In the genomic region with DNA sequence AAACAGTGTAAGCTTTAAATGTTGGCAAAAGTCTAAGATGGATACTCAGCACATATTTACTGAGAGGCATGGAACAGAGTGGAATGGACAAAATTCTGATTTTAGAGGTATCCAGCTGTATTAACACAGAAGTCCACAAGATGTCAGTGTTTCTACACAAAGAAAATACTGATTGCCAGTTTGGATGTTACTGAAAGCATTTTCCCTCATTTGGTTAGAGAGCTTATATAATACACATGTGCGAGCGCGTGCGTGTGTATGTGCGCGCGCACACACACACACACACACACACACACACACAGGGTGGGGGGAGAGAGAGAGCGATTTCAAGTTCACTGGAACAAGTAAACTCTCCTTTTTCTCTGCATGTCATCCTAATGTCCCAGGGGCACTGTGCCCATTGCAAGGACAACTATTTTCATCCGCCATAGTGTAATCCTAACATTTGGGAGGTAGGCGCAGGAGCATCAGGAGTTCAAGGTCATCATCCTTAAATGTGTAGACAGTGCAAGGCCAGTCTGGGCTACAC, we compare ENCODE assay signal across 8 mouse cellular contexts. TPM values are rescaled to one million over a fixed set of nuclear protein-coding genes. Genes with fewer than 3 reads are reported as not detected.
DNase-seq lines count a peak whose midpoint lies in the region; ATAC-seq and TF ChIP-seq lines count a peak whose summit lies in the region.

No protein-coding gene starts in this region.

- H3K9ac ChIP-seq in intestine, embryonic 14.5 days (ENCODE audit: low read length) = no peak overlapping the region
- H3K9ac ChIP-seq in intestine, embryonic 16.5 days (ENCODE audit: low read depth, low read length) = no peak overlapping the region
- H3K9ac ChIP-seq in embryonic facial prominence, embryonic 13.5 days = no peak overlapping the region
- H3K9ac ChIP-seq in kidney, embryonic 14.5 days (ENCODE audit: low read depth, low read length) = no peak overlapping the region
- no peak overlapping the region for H3K9ac ChIP-seq in lung, postnatal 0 days (replicated peaks; ENCODE audit: low read depth)

- peak; percentile 76 for TF ChIP-seq CTCF in lung, postnatal 0 days (IDR thresholded peaks at IDR 0.05)

- no peak overlapping the region for H3K27ac ChIP-seq in intestine, embryonic 14.5 days (ENCODE audit: low read depth)
- no peak overlapping the region for H3K27ac ChIP-seq in intestine, embryonic 16.5 days (ENCODE audit: low read length)
- H3K27ac ChIP-seq in embryonic facial prominence, embryonic 13.5 days = no peak overlapping the region
- H3K27ac ChIP-seq in kidney, embryonic 14.5 days (ENCODE audit: low read depth, low read length) = no peak overlapping the region
- no peak overlapping the region for H3K27ac ChIP-seq in lung, postnatal 0 days (ENCODE audit: low read length)

- WGBS in intestine, embryonic 14.5 days = 44% methylated on average over 10 of the region's 10 CpGs
- WGBS in intestine, embryonic 16.5 days = 35% methylated on average over 10 of the region's 10 CpGs
- 37% methylated on average over 10 of the region's 10 CpGs for WGBS in embryonic facial prominence, embryonic 13.5 days
- WGBS in kidney, embryonic 14.5 days = 43% methylated on average over 10 of the region's 10 CpGs
- WGBS in lung, postnatal 0 days = 40% methylated on average over 10 of the region's 10 CpGs

- no peaks in the 10 kb centered on the region for H3K36me3 ChIP-seq in intestine, embryonic 14.5 days (ENCODE audit: control insufficient read depth, insufficient read depth, low read length)
- H3K36me3 ChIP-seq in intestine, embryonic 16.5 days (ENCODE audit: control insufficient read depth, insufficient read depth, low read length) = no peaks in the 10 kb centered on the region
- no peaks in the 10 kb centered on the region for H3K36me3 ChIP-seq in embryonic facial prominence, embryonic 13.5 days
- no peaks in the 10 kb centered on the region for H3K36me3 ChIP-seq in kidney, embryonic 14.5 days (ENCODE audit: control insufficient read depth, insufficient read depth, low read length)
- H3K36me3 ChIP-seq in lung, postnatal 0 days (ENCODE audit: insufficient read depth, low read length) = no peaks in the 10 kb centered on the region

- H3K9me3 ChIP-seq in intestine, embryonic 14.5 days (ENCODE audit: control insufficient read depth, low read length) = no peaks in the 10 kb centered on the region
- H3K9me3 ChIP-seq in intestine, embryonic 16.5 days (ENCODE audit: control insufficient read depth, low read length) = no peaks in the 10 kb centered on the region
- H3K9me3 ChIP-seq in embryonic facial prominence, embryonic 13.5 days = no peaks in the 10 kb centered on the region
- no peaks in the 10 kb centered on the region for H3K9me3 ChIP-seq in kidney, embryonic 14.5 days (ENCODE audit: control insufficient read depth, low read length)
- no peaks in the 10 kb centered on the region for H3K9me3 ChIP-seq in lung, postnatal 0 days (ENCODE audit: low read length)

- no peak overlapping the region for H3K4me3 ChIP-seq in intestine, embryonic 14.5 days (ENCODE audit: low read depth, low read length)
- H3K4me3 ChIP-seq in intestine, embryonic 16.5 days (ENCODE audit: low read length) = no peak overlapping the region
- H3K4me3 ChIP-seq in embryonic facial prominence, embryonic 13.5 days = peak overlapping the region; percentile 24; the same call in 1 of the 2 replicates
- H3K4me3 ChIP-seq in kidney, embryonic 14.5 days (ENCODE audit: low read length) = no peak overlapping the region
- no peak overlapping the region for H3K4me3 ChIP-seq in lung, postnatal 0 days (ENCODE audit: low read depth, low read length)

- peak; percentile 75 for DNase-seq in intestine, embryonic 14.5 days (ENCODE audit: low spot score)
- DNase-seq in ZHBTc4 (ENCODE audit: low read depth, low spot score) = peak; percentile 38
- DNase-seq in lung, postnatal 0 days (ENCODE audit: low spot score) = peak; percentile 78
- peak; percentile 78 for DNase-seq in right cerebral cortex, postnatal 14 days
- no peak for DNase-seq in c-Kit-positive CD71-positive TER-119-positive erythroid progenitor cells, embryonic 14.5 days (ENCODE audit: low spot score)

- peak; percentile 75; the same call in 1 of the 2 replicates for ATAC-seq in intestine, embryonic 14.5 days (replicated peaks; ENCODE audit: low FRiP score, low TSS enrichment, low read depth)
- ATAC-seq in intestine, embryonic 16.5 days = no peak
- no peak for ATAC-seq in embryonic facial prominence, embryonic 13.5 days (ENCODE audit: insufficient number of reproducible peaks, insufficient read depth, low FRiP score, low TSS enrichment, low read depth)
- ATAC-seq in kidney, embryonic 14.5 days (ENCODE audit: low FRiP score, low TSS enrichment) = no peak
- no peak; the same call in 1 of the 2 replicates for ATAC-seq in lung, postnatal 0 days

- H3K4me2 ChIP-seq in intestine, embryonic 14.5 days (ENCODE audit: low read length) = peak overlapping the region; percentile 35; the same call in 1 of the 2 replicates
- no peak overlapping the region; the same call in 1 of the 2 replicates for H3K4me2 ChIP-seq in intestine, embryonic 16.5 days (ENCODE audit: low read depth, low read length)
- H3K4me2 ChIP-seq in embryonic facial prominence, embryonic 13.5 days = peak overlapping the region; percentile 53
- H3K4me2 ChIP-seq in kidney, embryonic 14.5 days (replicated peaks; ENCODE audit: low read depth, low read length) = 0 out of 2 replicates have a peak overlapping the region, but pooled peaks have one; percentile 2
- no peak overlapping the region; the same call in 1 of the 2 replicates for H3K4me2 ChIP-seq in lung, postnatal 0 days (replicated peaks; ENCODE audit: low read depth, low read length)

- no peak for TF ChIP-seq EP300 in lung, postnatal 0 days (IDR thresholded peaks at IDR 0.05)

- no peaks in the 10 kb centered on the region for H3K27me3 ChIP-seq in intestine, embryonic 14.5 days (replicated peaks; ENCODE audit: control insufficient read depth, insufficient read depth, low read length)
- H3K27me3 ChIP-seq in intestine, embryonic 16.5 days (replicated peaks; ENCODE audit: control insufficient read depth, insufficient read depth, low read length) = no peaks in the 10 kb centered on the region
- H3K27me3 ChIP-seq in embryonic facial prominence, embryonic 13.5 days = no peaks in the 10 kb centered on the region
- H3K27me3 ChIP-seq in kidney, embryonic 14.5 days (ENCODE audit: control insufficient read depth, insufficient read depth, low read length) = no peaks in the 10 kb centered on the region
- no peaks in the 10 kb centered on the region for H3K27me3 ChIP-seq in lung, postnatal 0 days (replicated peaks; ENCODE audit: insufficient read depth, low read length)

- H3K4me1 ChIP-seq in intestine, embryonic 14.5 days (replicated peaks; ENCODE audit: control insufficient read depth, insufficient read depth, low read length) = no peaks in the 10 kb centered on the region
- no peaks in the 10 kb centered on the region for H3K4me1 ChIP-seq in intestine, embryonic 16.5 days (ENCODE audit: control insufficient read depth, insufficient read depth, low read length)
- no peaks in the 10 kb centered on the region for H3K4me1 ChIP-seq in embryonic facial prominence, embryonic 13.5 days
- no peaks in the 10 kb centered on the region for H3K4me1 ChIP-seq in kidney, embryonic 14.5 days (ENCODE audit: control insufficient read depth, insufficient read depth, low read length)
- H3K4me1 ChIP-seq in lung, postnatal 0 days (ENCODE audit: insufficient read depth, low read depth, low read length) = no peaks in the 10 kb centered on the region

RNA-seq across cellular contexts. Expression of a gene that starts 9.7 kb away (rescaled TPM):
- polyA plus RNA-seq in intestine, embryonic 14.5 days (2014; fragmentation: Nextera tagmentation; extraction: Ambion mirVana) = 50.8 and 51.1 TPM in 2 replicates
- polyA plus RNA-seq in intestine, embryonic 16.5 days (2015; fragmentation: Nextera tagmentation; extraction: Ambion mirVana) = 52.7 and 53.3 TPM in 2 replicates
- 40.4 and 45.8 TPM in 2 replicates for polyA plus RNA-seq in embryonic facial prominence, embryonic 13.5 days (2015; fragmentation: Nextera tagmentation; extraction: Ambion mirVana)
- polyA plus RNA-seq in kidney, embryonic 14.5 days (2014; fragmentation: Nextera tagmentation; extraction: Ambion mirVana) = 30.7 and 54.9 TPM in 2 replicates
- polyA plus RNA-seq in lung, postnatal 0 days (2015; fragmentation: Nextera tagmentation; extraction: Ambion mirVana) = 21.1 and 23.4 TPM in 2 replicates

Comparison
In these comparisons a context has a peak if more than half of its experiments do, and no peak if none do; other contexts are left out.
1. H3K4me2 ChIP-seq: peak in intestine, embryonic 14.5 days (single experiment), embryonic facial prominence, embryonic 13.5 days (single experiment) and kidney, embryonic 14.5 days (single experiment); none in intestine, embryonic 16.5 days (single experiment) and lung, postnatal 0 days (single experiment).